Mouse (Mus musculus) stomach, postnatal 0 days (tissue): ENCODE results near the gene Slit1.

Experiments
- CTCF ChIP-seq: IDR thresholded peaks from 2 replicates; pipeline ENCODE4 v1.5.1; 2016; ENCODE audit warnings: antibody characterized with exemption, low read depth, mild to moderate bottlenecking, moderate library complexity
- EP300 ChIP-seq: optimal IDR thresholded peaks from 2 replicates; pipeline ENCODE3; 2016; ENCODE audit warnings: antibody characterized with exemption

DNA sequence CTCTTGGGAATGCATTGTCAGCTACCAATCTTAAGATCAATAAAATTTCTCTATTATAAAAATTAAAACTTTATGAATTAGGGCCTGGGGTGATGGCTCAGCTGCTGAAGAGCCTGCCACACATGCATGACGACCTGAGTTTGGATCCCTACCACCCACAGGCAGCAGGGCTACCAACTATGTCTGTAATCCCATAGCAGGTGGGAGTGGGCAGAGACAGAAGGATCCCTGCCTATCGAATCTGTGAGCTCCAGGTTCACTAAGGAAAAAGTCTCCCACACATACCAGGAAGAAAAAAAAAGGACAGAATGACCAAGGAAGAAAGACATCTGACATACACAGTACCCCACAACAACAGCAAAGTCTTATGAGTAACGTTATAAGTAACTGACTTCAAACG, 186.5 kb downstream of the Slit1 start:
- TF ChIP-seq EP300 (no peak), CTCF (no peak)
